Mouse (Mus musculus) liver, embryonic 16.5 days (tissue): ENCODE measurements around the gene Angel1. TPM values are rescaled to one million over a fixed set of nuclear protein-coding genes. Genes with fewer than 3 reads are reported as not detected.

Experiments used
- ATAC-seq: fragments of 200-750 bp; cut with Nextera tagmentation; 2 replicates; pipeline ENCODE4 v1.8.0; 2017; ENCODE audit warnings: low read depth, mild to moderate bottlenecking, moderate number of reproducible peaks, moderate library complexity
- H3K27ac ChIP-seq: fragments of 300-500 bp; sonication (generic); 2 replicates; pipeline ENCODE4 v1.5.1; 2014; ENCODE audit warnings: mild to moderate bottlenecking, low read length
- H3K27me3 ChIP-seq: fragments of 300-500 bp; sonication (generic); 2 replicates; pipeline ENCODE4 v1.6.1; 2014; ENCODE audit warnings: low read depth, low read length, mixed read lengths; ENCODE audit not compliant: control insufficient read depth, insufficient read depth
- H3K36me3 ChIP-seq: fragments of 300-500 bp; sonication (generic); 2 replicates; pipeline ENCODE4 v1.6.1; 2014; ENCODE audit warnings: mild to moderate bottlenecking; ENCODE audit not compliant: control insufficient read depth, insufficient read depth
- H3K4me1 ChIP-seq: fragments of 300-500 bp; sonication (generic); 2 replicates; pipeline ENCODE4 v1.6.1; 2014; ENCODE audit warnings: low read depth, low read length, mixed read lengths; ENCODE audit not compliant: control insufficient read depth
- H3K4me2 ChIP-seq: fragments of 300-500 bp; sonication (generic); 2 replicates; pipeline ENCODE4 v1.6.1; 2014; ENCODE audit warnings: low read depth, low read length, mixed read lengths
- H3K4me3 ChIP-seq: fragments of 300-500 bp; sonication (generic); 2 replicates; pipeline ENCODE4 v1.5.1; 2014; ENCODE audit warnings: low read depth, mild to moderate bottlenecking, low read length
- H3K9ac ChIP-seq: fragments of 300-500 bp; sonication (generic); 2 replicates; pipeline ENCODE4 v1.6.1; 2014; ENCODE audit warnings: low read depth, low read length
- H3K9me3 ChIP-seq: fragments of 300-500 bp; sonication (generic); replicated peaks from 2 replicates; pipeline ENCODE4 v1.6.1; 2016; ENCODE audit warnings: low read length; ENCODE audit not compliant: control insufficient read depth
- WGBS: fragments of 180-500 bp; shearing (Covaris S2); extraction: QIAGEN DNeasy Blood & Tissue Kit; methylation state at CpG from one replicate; pipeline ENCODE4 v1.1.7; 2014; ENCODE audit not compliant: insufficient replicate concordance; 5-methylcytosine and 5-hydroxymethylcytosine counted together
- polyA plus RNA-seq: library from polyadenylated mRNA; unstranded; fragments of >200 nt; fragmentation: Nextera tagmentation; extraction: Ambion mirVana; gene quantifications from 2 replicates; pipeline ENCODE4 v1.2.1, GENCODE M21; 2015

The Angel1 gene
- polyA plus RNA-seq, 1 experiment from 2014 or later, result 1.2 TPM

DNA sequence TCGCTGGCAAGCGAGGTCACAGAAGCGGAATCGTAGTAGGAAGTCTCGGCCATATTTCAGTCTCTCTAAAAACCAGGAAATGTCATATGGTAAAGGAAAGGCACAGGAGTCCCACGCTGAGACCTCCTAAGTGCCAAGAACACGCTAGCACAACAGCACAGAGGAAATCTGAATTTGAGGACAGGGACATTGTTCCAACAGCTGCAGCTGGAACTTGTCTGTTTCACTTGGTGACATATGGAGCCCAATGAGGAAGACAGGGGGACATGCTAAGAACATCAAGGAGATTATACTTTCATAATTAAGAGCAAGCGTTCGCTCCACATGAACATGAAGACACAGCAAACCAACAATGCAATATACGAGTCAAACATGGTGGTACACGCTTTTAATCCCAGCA is 9.3 kb downstream of the Angel1 start:
- Histone ChIP-seq H3K27ac (no peak overlapping the region), H3K4me2 (no peak overlapping the region), H3K4me3 (no peak overlapping the region), H3K9me3 (no peaks in the 10 kb centered on the region), H3K27me3 (no peaks in the 10 kb centered on the region), H3K9ac (no peak overlapping the region), H3K36me3 (no peaks in the 10 kb centered on the region), H3K4me1 (no peaks in the 10 kb centered on the region)
- no peak for ATAC-seq
- 72% methylated on average over 11 of the region's 11 CpGs for WGBS

DNA sequence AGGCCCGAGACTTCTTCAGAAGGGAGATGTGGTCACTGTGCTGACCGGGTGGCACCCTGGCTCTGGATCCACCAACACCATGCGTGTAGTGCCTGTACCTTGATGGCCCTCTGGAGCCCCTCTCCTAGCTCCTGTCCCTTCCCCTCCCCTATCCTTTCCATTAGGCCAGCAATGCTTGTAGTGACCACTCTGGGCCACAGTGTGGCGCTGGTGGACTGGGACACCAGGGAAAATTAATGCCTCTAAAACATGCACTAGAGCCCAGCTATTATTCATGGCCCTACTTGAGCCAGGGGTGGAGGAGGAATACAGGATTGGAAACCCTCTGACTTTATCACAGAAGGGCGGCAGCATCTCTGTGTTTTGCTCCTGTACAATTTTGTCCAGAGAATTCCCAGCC is 10.9 kb downstream of the Angel1 start:
- H3K9ac ChIP-seq, result no peak overlapping the region
- WGBS, result 40% methylated on average over 5 of the region's 5 CpGs
- no peaks in the 10 kb centered on the region for H3K36me3 ChIP-seq
- no peak overlapping the region for H3K4me2 ChIP-seq
- H3K4me3 ChIP-seq, result no peak overlapping the region
- no peak for ATAC-seq
- H3K27ac ChIP-seq, result no peak overlapping the region
- H3K27me3 ChIP-seq, result no peaks in the 10 kb centered on the region
- H3K9me3 ChIP-seq, result no peaks in the 10 kb centered on the region
- H3K4me1 ChIP-seq, result no peaks in the 10 kb centered on the region

DNA sequence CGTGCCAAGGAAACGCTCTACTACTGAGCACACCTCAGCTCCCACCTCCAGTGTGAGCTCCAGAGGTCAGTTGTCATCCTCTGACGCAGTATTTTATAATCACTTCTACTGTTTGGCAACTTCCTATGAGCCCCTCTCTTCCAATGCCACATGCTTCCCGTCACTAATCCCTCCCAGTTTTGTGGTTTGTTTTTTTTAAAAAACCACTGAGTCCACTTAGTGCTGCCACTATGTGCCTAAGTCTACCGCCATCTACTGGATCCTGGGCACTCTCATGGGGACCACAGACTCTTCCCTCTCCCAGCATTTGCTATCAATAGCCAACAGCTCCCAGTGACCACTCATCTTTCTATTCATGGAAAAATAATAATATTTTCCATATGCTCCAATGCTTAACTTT is 12.2 kb downstream of the Angel1 start:
- H3K36me3 ChIP-seq, result no peaks in the 10 kb centered on the region
- no peak overlapping the region for H3K9ac ChIP-seq
- H3K27me3 ChIP-seq, result no peaks in the 10 kb centered on the region
- 19% methylated on average over 5 of the region's 5 CpGs for WGBS
- H3K4me2 ChIP-seq, result no peak overlapping the region
- H3K9me3 ChIP-seq, result no peaks in the 10 kb centered on the region
- no peak overlapping the region for H3K4me3 ChIP-seq
- H3K27ac ChIP-seq, result no peak overlapping the region
- ATAC-seq, result no peak; the same call in 1 of the 2 replicates
- no peaks in the 10 kb centered on the region for H3K4me1 ChIP-seq

DNA sequence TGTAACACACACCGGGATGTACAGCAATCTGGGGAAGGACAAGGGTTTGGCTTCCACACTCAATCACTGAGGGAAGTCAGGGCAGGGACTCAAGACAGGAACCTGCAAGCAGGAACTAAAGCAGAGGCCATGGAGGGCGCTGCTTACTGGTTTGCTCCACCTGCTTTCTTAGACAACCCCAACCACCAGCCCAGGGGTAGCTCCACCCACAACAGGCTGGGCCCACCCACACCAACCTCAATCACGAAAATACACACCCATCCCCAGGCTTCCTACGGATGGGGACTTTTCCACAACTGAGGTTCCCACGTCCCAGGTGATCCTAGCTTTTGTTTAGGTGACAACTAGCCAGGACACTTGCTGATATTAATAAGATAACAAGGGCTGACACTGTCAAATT is 20.4 kb downstream of the Angel1 start:
- Histone ChIP-seq H3K9me3 (no peaks in the 10 kb centered on the region), H3K4me2 (no peak overlapping the region), H3K4me1 (no peaks in the 10 kb centered on the region), H3K36me3 (no peaks in the 10 kb centered on the region), H3K27ac (no peak overlapping the region), H3K4me3 (no peak overlapping the region), H3K9ac (no peak overlapping the region), H3K27me3 (no peaks in the 10 kb centered on the region)
- no peak for ATAC-seq
- WGBS, result 62% methylated on average over 5 of the region's 5 CpGs

DNA sequence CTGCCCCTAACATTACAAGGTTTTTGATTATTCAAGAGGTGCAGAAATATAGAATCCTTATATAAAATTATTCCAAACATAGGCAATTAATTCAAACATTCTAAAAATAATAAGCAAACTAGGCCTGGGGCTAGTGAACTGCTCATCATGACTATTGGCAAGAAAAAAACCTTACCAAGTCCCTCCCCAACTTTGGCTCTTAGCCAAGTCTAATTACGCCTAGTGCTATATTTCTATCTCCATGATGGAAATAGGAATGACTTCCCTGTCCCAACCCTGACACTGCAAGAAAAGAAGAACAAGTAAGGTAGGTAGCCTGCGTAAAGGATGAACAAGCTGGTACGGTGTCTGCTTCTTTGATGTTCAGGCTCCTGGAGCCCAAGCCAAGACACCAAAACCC is 23.6 kb downstream of the Angel1 start:
- Histone ChIP-seq H3K27ac (no peak overlapping the region), H3K9me3 (no peaks in the 10 kb centered on the region), H3K9ac (no peak overlapping the region), H3K4me1 (no peaks in the 10 kb centered on the region), H3K4me2 (no peak overlapping the region), H3K4me3 (no peak overlapping the region), H3K27me3 (no peaks in the 10 kb centered on the region), H3K36me3 (no peaks in the 10 kb centered on the region)
- 77% methylated on average over 3 of the region's 3 CpGs for WGBS
- ATAC-seq, result no peak

DNA sequence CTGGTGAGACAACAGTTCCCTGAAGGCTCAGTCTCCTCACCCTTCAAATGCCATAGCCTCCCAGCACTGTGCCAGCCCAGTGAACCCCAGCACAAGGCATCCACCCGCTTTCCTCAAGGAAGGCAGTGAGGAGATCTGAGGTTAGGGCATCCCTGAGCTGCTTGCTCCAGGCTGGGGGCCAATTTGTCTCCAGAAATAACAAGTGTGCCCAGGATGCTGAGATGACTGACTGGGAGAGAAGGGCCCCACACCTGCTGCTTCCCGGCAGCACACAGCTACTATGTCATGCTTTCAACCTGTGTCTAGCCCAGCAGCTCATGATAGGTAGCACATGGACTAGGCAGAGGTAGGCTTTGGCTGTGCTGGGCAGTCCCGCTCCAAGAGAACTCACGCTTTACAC is 24.8 kb downstream of the Angel1 start:
- Histone ChIP-seq H3K36me3 (no peaks in the 10 kb centered on the region), H3K4me2 (no peak overlapping the region), H3K4me1 (no peaks in the 10 kb centered on the region), H3K4me3 (no peak overlapping the region), H3K27me3 (no peaks in the 10 kb centered on the region), H3K9ac (no peak overlapping the region), H3K27ac (no peak overlapping the region), H3K9me3 (no peaks in the 10 kb centered on the region)
- WGBS, result 78% methylated on average over 4 of the region's 4 CpGs
- no peak for ATAC-seq

DNA sequence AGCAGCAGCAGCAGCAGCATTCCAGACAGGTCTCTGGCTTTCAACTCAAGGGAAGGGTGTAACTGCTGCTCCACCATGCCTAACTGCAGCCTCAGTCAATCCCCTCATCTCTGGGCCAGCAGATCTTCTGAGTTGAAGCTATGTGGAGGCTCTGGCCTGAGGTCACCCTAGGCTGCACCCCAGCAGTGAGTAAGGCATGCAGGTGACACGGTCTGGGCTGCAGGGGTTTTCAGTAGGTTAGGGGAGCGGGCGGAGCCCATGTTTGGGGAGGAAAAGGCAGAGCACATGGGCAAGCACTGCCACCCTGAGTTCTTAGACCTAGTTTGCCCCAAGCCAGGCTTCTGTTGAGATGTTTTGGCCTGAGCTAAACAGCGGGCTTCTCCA is 25.3 kb downstream of the Angel1 start:
- no peaks in the 10 kb centered on the region for H3K36me3 ChIP-seq
- no peak overlapping the region for H3K27ac ChIP-seq
- ATAC-seq, result no peak
- WGBS, result 59% methylated on average over 4 of the region's 4 CpGs
- H3K4me3 ChIP-seq, result no peak overlapping the region
- no peaks in the 10 kb centered on the region for H3K4me1 ChIP-seq
- no peaks in the 10 kb centered on the region for H3K27me3 ChIP-seq
- H3K4me2 ChIP-seq, result no peak overlapping the region
- no peak overlapping the region for H3K9ac ChIP-seq
- H3K9me3 ChIP-seq, result no peaks in the 10 kb centered on the region

DNA sequence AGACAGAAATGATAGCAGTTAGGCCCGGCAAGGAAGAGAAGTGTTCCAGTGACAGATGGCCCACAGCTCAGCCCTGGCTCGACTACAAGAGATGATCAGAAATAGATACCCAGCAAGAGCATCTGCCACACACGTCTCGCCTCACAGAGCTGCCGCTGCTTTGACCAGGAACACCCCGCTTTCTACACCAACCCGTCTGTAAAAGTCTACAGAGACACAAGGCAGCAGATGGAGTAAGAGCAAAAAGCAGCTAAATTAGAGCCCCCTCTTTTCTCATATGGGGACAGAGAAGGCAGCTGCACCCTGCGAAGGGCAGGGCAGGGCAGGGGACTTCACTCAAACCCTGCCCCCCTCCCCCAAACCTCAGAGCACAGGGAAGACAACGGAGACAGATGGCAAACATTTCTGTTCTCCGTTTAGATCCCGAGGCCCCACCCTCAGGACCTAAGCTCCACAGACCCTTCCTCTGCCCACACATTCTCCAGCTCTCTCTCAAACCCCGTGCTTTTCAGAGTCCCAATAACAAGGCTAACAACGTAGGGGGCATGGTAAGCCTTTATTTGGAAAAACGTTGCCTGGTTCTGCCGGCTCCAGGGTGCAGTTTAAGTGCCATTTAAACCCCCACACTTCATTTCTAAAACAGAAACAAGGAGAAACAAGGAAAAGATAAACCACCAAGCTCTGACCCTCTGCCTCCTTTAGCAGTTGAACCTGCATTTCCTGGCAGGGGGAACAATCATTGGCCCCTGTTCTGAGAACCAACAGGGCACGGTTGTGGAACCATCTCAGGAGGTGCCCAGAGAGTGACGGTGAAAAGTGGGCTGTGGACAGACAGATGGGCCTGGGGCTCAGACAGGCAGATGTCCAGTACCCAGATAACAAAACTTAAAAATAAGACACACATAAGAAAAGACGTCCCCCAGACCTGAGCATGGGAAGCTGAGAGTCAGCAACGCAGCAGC is 26.0 kb downstream of the Angel1 start:
- H3K4me1 ChIP-seq, result no peaks in the 10 kb centered on the region
- H3K27ac ChIP-seq, result no peak overlapping the region
- 44% methylated on average over 19 of the region's 19 CpGs for WGBS

DNA sequence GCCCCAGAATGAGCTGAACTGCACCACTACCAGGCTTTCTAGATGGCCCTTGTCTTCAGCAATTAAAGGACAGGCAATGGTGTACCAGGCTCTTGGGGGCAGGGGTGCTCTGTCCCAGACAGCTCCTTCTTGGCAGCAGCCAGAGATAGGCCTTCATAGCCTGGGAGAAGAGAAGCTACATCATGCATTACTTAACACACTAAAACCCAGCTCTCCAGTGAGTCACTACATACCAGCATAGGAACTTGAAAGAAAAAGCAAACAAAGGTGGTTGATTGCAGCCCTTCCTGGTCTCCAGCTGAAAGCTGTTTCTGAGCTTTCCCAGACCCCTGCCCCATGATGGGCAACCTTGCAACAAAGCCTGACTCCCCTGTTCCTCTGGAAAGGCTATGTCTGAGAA is 27.7 kb downstream of the Angel1 start:
- H3K4me3 ChIP-seq, result no peak overlapping the region
- no peak overlapping the region for H3K27ac ChIP-seq
- no peak overlapping the region for H3K9ac ChIP-seq
- ATAC-seq, result no peak
- H3K4me2 ChIP-seq, result no peak overlapping the region
- H3K36me3 ChIP-seq, result no peaks in the 10 kb centered on the region
- no peaks in the 10 kb centered on the region for H3K4me1 ChIP-seq
- H3K27me3 ChIP-seq, result no peaks in the 10 kb centered on the region
- H3K9me3 ChIP-seq, result no peaks in the 10 kb centered on the region

More for the DNA sequence above, 26.0 kb downstream of the Angel1 start:
- H3K27me3 ChIP-seq, result no peaks in the 10 kb centered on the region
- ATAC-seq, result no peak
- H3K9ac ChIP-seq, result no peak overlapping the region
- H3K4me2 ChIP-seq, result no peak overlapping the region
- H3K9me3 ChIP-seq, result no peaks in the 10 kb centered on the region
- H3K4me3 ChIP-seq, result no peak overlapping the region
- H3K36me3 ChIP-seq, result no peaks in the 10 kb centered on the region
